Mouse (Mus musculus): ENCODE measurements around the gene Sh3d21. TPM values are rescaled to one million over a fixed set of nuclear protein-coding genes. Genes with fewer than 3 reads are reported as not detected.

The Sh3d21 gene
- polyA plus RNA-seq (2012), result 0.30 and 0.32 TPM in 2 replicates

DNA sequence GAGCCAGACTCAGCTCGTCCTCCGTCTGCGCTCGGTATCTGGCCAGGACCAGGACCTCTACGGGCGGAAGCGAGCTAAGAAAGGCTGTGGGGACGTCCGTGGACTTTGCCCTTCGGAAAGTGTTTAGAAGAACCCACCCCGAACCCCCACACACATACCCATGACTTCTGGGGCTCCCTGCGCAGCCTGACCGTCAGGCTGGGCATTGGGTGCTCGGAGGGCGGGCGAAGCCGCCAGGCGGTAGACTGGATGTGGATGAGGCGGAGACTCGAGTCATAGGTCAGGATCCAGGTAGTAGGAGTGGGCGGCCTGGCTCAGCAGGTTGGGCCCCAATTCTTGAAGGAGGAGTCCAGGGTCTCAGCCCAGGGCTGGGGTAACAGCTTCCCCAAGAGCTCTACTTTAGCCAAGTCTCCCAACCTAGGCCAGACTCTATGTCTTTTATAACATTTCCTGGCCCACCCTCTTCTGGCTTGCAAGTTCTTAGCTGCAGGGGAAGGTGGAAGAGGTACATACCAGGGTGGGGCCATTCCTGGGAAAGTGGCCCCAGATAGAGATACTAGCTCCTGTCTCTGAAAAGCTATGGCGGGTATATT lies at the start of gene Sh3d21:
Gene Sh3d21 (minus strand): TSS at position 425 of the 593 bp plus-strand sequence.
- no peak for TF ChIP-seq GATA1 (IDR thresholded peaks at IDR 0.05; ENCODE audit: low read length)

DNA sequence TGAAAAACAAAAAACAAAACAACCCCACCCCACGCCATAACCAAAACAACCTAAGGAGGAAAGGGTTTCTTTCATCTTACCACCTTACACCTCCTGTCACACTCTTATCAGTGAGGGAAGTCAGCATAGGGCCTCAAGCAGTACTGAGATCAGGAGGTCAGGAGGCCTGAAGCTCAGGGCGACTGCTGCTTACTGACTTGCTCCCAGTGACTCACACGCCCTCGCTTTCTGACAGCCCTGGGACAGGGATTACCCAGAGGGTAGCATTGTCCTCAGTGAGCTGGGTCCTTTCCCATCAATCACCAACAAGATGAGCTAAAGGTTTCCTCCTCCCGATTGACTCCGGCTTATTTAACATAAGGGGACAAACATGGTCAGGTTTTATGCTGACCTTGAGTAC lies 43.8 kb upstream of the Sh3d21 start:
- no peak for TF ChIP-seq GATA1 (IDR thresholded peaks at IDR 0.05; ENCODE audit: low read length)

DNA sequence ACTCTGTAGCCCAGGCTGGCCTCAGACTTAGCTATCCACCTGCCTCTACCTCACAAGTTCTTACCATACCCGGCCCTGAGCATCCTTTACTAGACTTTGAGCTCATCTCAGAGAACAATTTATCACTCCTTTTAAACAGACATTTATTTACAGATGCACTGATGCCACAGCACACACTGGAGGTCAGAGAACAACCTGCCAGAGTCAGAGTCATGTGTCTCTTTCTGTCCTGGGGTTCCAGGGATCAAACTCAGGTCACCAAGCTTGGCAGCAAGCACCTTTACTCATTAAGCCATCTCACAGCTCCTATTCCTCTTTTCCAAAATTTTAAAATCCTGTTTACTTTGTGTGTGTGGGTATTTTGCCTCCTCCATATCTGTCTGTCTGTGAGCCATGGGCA lies 42.1 kb upstream of the Sh3d21 start:
- TF ChIP-seq GATA1 (IDR thresholded peaks at IDR 0.05; ENCODE audit: low read length), result no peak

DNA sequence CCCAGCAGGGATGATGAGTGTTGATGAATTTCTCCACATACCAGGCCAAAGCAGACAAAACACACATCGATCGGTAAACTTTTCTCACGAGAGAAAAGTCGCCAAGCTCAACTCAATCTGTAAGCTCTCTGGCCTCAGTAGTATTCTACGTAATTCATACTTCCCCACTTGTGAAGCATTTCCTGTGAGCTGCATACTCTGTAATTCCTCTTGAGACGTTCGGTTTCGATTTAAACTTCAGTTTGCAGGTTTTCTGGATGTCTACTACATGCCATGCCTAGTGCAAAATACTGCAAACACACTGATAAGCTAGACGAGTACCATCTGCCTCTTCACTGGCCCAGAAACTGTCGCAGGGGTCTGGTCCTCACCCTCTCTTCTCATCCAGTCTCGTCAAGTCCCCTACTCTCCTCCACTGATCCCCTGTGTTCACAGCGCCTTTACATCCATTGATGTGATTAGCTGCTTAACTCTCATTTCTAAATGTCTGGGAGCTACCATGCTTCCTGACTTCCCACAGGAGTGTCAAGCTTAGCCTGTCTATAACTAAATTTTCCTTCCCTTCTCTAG lies 41.5 kb upstream of the Sh3d21 start:
- TF ChIP-seq GATA1 (IDR thresholded peaks at IDR 0.05; ENCODE audit: low read length), result no peak

DNA sequence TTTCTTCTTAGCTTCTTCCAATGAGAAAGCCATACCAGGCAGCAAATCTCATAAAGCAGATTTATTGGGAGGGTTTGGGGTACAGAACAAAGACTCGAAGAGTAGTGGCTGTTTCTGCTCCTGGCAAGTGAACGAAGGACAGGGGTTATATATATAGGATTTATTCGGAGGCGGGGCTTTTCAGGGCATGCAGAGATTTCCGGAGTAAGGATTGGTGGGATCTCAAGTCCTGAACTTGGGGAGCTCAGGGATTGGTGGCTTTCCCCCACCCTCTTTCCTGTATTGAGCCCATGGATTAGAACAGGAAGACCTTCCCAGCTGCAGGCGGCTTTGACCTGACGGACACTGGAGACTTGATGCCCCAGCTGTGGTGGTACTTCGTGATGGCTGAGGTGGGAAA lies 40.7 kb upstream of the Sh3d21 start:
- TF ChIP-seq GATA1 (IDR thresholded peaks at IDR 0.05; ENCODE audit: low read length), result no peak

DNA sequence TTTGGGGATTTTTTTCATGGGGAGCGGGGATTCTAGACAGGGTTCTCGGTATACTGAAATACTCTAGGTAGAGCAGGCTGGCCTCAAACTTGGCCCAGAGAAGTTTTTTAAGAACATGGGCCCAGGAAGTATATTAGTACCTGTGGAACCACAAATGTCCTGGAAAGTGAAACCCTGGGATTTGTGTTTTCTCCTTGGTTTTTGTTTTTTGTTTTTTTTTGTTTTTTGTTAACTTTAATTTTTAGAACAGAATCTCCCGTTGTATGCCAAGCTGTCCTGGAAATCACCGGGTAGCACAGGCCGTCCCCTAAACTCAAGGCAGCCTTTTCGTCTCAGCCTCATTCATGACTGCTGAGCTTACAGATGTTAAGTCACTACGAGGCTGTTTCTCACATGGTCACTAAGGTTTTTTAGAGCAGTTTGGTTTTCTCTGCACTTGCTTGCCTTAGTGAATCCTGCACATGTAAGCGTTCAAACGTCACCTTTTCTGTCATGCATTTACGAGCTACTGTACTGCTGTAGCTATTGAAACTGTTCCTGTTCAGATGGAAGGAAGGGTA lies 40.1 kb upstream of the Sh3d21 start:
- TF ChIP-seq GATA1 (IDR thresholded peaks at IDR 0.05; ENCODE audit: low read length), result no peak

DNA sequence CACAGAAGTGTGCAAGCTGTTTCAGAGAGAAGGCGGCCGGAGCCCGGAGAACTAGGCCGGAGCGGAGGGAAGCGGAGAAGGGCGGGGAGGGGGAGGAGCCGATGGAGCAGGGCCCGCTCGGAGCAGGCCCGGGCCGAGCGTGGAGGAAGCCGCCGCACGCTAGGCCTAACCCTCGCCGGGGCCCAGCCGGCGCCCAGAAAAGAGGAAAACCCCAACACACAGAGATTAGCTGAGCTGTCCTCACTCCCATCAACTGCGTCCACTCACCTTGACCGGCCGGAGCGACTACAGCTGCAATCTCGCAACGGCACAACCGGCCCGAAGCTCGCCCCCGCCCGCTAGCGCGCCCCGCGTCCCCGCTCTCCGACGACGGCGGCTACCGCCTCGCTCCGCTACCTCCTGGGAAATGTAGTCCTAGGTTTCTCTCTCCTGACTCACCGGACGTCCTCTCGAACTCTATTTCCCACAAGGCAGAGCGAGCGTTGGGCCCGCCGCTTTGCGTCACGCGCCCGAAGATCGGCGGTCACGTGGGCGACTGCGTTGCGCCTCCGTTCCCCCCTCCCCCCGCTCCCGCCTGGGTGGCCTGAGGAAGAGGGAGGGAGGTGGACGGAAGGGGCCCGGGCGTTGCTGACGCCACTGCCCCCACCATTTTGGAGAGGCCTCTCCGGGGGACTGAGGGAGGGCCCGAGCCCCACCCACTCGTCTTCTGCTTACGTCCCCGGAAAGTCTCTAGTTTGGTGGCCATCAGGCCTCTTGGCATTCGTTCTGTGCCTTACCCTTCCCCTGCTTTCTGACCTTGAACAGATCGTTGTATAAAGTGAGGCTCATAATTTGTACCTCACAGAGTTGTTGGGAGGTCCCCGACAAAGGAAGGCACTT lies 39.3 kb upstream of the Sh3d21 start, which contains the start of gene Thrap3:
Gene Thrap3 (minus strand): TSS at position 458 of the 879 bp plus-strand sequence.
- no peak for TF ChIP-seq GATA1 (IDR thresholded peaks at IDR 0.05; ENCODE audit: low read length)

DNA sequence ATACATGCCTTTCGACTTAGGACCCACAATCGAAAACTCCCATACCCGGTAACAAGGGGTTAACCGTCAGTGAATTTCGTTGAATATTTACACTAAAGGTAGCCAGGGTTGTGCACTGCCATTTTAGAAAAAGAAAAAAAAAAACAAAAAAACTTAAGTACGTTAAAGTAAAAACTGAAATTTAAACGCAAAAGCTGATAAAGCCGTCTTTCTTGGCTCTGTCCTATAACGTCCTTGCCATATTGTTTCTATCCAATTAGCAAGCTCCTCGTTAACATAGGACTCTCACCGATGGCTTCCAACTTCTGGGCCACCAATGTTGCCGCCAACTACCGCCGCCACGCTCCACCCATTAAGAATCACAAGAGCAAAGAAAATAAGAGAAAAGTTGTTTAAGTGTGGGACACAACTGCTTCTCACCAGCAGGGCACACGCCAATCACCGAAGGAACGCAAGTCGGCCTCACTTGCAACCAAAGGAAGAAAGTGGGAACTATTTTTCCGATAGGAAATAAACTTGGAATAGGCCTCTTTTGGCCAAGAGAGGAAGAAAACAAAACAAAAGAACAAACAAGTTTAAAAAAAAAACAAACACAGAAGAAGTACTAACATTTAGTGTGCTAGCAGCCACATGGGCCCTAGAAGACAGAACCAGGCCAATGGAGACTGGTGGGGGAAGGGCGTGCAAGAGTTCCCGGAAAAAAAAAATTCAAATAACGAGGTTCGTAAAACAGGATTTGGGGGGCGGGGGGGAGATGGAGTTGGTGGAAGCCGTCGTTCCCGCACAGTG lies 38.4 kb upstream of the Sh3d21 start:
- no peak for TF ChIP-seq GATA1 (IDR thresholded peaks at IDR 0.05; ENCODE audit: low read length)

DNA sequence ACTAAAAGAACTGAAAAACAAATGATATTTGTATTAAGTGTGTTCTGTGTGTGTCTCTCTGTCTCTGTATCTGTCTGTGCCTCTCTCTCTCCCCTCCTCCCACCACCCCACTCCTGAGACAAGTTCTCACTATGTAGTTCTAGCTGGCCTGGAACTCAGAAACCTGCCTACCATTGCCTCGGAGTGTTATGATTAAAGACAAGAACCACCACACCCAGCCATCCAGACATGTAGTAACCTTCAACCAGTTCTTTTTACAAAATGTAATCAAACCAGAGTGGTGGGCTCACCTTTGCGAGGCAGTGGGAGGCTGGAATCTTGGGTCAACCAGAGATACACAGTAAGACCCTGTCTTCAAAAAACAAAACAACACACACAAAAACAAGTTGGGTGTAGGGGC lies 37.4 kb upstream of the Sh3d21 start:
- TF ChIP-seq GATA1 (IDR thresholded peaks at IDR 0.05; ENCODE audit: low read length), result no peak

DNA sequence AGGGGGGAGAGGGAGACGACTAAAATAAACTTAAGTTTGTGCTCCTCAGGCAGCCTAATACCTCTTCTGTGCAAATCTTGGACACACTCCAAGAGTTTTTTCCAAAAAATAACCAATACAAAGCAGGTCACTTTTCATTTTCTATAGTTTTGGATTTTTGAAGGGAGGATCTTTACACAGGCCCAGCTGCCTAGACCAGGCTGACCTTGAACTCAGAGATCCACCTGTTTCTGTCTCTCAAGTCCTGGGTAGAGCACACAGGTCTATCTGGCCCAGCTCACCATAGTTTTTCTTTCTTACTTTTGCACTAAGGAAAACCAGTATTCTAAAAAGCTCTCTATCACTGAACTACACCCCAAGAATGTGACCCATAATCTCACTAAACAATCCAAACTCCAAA lies 36.7 kb upstream of the Sh3d21 start:
- no peak for TF ChIP-seq GATA1 (IDR thresholded peaks at IDR 0.05; ENCODE audit: low read length)

DNA sequence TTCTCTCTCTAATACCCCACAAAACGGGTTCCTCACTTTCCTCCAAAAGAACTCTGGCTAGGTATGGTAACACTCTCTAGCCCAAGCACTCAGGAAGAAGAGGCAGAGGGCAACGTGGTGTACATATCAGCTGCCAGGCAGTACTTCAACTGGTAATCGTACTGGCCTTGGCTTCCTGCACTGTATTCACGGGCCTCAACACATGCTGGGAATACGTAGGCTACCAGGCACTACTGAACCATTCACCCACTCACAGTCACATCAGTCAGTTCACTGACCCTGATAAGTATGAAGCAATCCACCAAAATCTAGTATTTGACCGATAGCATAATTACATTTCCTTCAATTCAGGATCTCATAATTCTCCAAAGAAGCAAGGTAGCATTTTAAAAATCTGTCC lies 36.3 kb upstream of the Sh3d21 start:
- no peak for TF ChIP-seq GATA1 (IDR thresholded peaks at IDR 0.05; ENCODE audit: low read length)

DNA sequence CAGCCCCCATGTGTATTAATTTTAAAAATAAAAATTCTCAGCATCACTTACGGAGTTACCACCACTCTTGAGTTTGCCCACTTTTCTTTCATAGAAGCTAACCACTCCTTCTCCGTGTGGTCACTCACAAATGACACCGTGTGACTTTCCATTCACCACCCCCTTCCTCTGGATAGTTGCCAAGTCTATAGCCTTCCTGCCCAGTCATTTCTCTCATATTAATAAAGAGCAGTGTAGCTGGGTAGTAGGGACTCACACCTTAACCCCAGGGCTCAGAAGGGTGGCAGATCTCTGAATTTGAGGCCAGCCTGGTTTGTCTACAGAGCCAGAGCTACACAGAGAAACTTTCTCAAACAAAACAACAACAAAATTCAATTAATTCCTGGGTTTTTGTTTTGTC lies 34.2 kb upstream of the Sh3d21 start:
- no peak for TF ChIP-seq GATA1 (IDR thresholded peaks at IDR 0.05; ENCODE audit: low read length)

DNA sequence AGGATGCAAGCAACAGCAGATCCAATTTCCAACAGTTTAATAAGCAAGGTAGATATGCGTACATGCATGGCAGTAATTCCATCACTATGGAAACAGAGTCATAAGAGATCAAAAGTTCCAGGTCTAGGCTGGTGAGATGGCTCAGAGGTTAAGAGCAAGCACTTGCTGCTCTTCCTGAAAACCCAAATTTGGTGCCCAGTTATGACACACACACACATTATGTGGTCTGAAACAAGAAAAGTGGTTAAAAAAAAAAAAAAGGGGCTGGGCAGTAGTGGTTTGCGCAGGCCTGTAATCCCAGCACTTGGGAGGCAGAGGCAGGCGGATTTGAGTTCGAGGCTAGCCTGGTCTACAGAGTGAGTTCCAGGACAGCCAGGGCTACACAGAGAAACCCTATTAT lies 31.6 kb upstream of the Sh3d21 start:
- no peak for TF ChIP-seq GATA1 (IDR thresholded peaks at IDR 0.05; ENCODE audit: low read length)

DNA sequence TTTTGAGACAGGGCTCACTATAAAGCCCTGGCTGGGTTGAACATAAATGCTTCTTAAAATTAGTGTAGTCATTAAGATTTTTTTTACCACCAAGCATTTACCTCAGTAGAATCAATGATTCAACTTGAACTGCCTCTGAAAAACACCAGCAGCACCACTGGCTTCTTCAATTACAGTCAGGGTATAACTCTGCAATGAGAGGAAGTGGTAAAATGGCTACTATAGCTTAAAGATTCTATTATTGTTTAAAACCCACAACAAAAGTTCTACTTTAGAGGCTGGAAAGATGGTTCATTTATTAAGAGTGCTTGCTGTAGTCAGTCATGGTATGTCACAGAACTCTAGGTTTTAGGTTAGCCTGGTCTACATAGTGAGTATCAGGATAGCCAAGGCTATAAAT lies 30.9 kb upstream of the Sh3d21 start:
- no peak for TF ChIP-seq GATA1 (IDR thresholded peaks at IDR 0.05; ENCODE audit: low read length)

DNA sequence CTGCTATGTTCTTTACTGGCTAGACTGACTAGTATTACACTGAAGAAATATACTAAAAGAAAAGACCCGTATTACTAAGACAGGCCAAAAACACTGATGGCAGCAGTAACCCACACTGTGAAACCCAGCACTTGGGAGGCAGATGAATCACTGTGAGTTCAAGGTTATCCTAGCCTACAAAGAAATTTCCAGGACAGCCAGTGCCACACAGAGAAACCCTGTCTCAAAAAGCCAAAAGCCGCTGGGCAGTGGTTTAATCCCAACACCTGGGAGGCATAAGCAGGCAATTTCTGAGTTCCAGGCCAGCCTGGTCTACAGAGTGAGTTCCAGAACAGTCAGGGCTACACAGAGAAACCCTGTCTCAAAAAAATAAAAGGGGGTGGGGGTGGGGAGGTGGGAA lies 27.3 kb upstream of the Sh3d21 start:
- TF ChIP-seq GATA1 (IDR thresholded peaks at IDR 0.05; ENCODE audit: low read length), result no peak
